Mouse (Mus musculus): ENCODE data around the gene Hist2h3b.
"Not testable (repeated sequence)": the region's sequence is repeated elsewhere in the genome, so short reads cannot be mapped to it uniquely, and the experiment has no call there.

The Hist2h3b gene

GRCm38 (mm10) chr3:96262216-96262875, 6.1 kb upstream of the Hist2h3b start:
- peak; percentile 81 for DNase-seq (ENCODE audit: extremely low spot score, low spot score)

GRCm38 (mm10) chr3:96262979-96263550, 5.4 kb upstream of the Hist2h3b start, which contains the start of gene Hist2h4:
Hist2h4 (minus strand) TSS chr3:96263311.
- DNase-seq (ENCODE audit: extremely low spot score, low spot score) = peak; percentile 97

- DNase-seq (ENCODE audit: extremely low spot score, low spot score) = peak; percentile 68
These were observed 4.7 kb upstream of the Hist2h3b start for GRCm38 (mm10) chr3:96263558-96264403.

GRCm38 (mm10) chr3:96264404-96264949, 4.0 kb upstream of the Hist2h3b start:
- no peak for DNase-seq (ENCODE audit: extremely low spot score, low spot score)

- no peak for DNase-seq (ENCODE audit: extremely low spot score, low spot score)
These were observed 2.2 kb upstream of the Hist2h3b start for GRCm38 (mm10) chr3:96266132-96266710.

GRCm38 (mm10) chr3:96267541-96267940, 913 bp upstream of the Hist2h3b start:
- no peak for DNase-seq (ENCODE audit: extremely low spot score, low spot score)

- DNase-seq (ENCODE audit: extremely low spot score, low spot score) = peak; percentile 60
These were observed 423 bp downstream of the Hist2h3b start for GRCm38 (mm10) chr3:96268776-96269378.

- DNase-seq (ENCODE audit: extremely low spot score, low spot score) = peak; percentile 92
These were observed 1.3 kb downstream of the Hist2h3b start, which contains the start of gene Hist2h2bb for GRCm38 (mm10) chr3:96269511-96270474. Hist2h2bb (plus strand) TSS chr3:96269752.

GRCm38 (mm10) chr3:96273591-96274465, 5.4 kb downstream of the Hist2h3b start:
- no peak for DNase-seq (ENCODE audit: extremely low spot score, low spot score)

- DNase-seq (ENCODE audit: extremely low spot score, low spot score) = no peak
These were observed 9.0 kb downstream of the Hist2h3b start for GRCm38 (mm10) chr3:96277428-96277799.

- peak; percentile 96 for DNase-seq (ENCODE audit: extremely low spot score, low spot score)
These were observed 9.6 kb downstream of the Hist2h3b start for GRCm38 (mm10) chr3:96277800-96278624.

- no peak for DNase-seq (ENCODE audit: extremely low spot score, low spot score)
These were observed 12.2 kb downstream of the Hist2h3b start for GRCm38 (mm10) chr3:96280660-96281059.

- no peak for DNase-seq (ENCODE audit: extremely low spot score, low spot score)
These were observed 16.0 kb downstream of the Hist2h3b start for GRCm38 (mm10) chr3:96284457-96284856.

GRCm38 (mm10) chr3:96287334-96287733, 18.9 kb downstream of the Hist2h3b start:
- DNase-seq (ENCODE audit: extremely low spot score, low spot score) = not testable (repeated sequence)

GRCm38 (mm10) chr3:96289201-96289600, 20.7 kb downstream of the Hist2h3b start:
- DNase-seq (ENCODE audit: extremely low spot score, low spot score) = no peak

GRCm38 (mm10) chr3:96290727-96291126, 22.3 kb downstream of the Hist2h3b start:
- DNase-seq (ENCODE audit: extremely low spot score, low spot score) = not testable (repeated sequence)

GRCm38 (mm10) chr3:96292641-96293040, 24.2 kb downstream of the Hist2h3b start:
- DNase-seq (ENCODE audit: extremely low spot score, low spot score) = no peak

GRCm38 (mm10) chr3:96293368-96293767, 24.9 kb downstream of the Hist2h3b start:
- DNase-seq (ENCODE audit: extremely low spot score, low spot score) = no peak

Measured in neural tube, embryonic 10.5 days (tissue).